Mouse (Mus musculus) cerebellum, adult (tissue): ENCODE measurements around the gene Myoz1.
A peak's percentile ranks its signal among the peaks of the same experiment; 100 is the strongest.
"Not testable (repeated sequence)": the region's sequence is repeated elsewhere in the genome, so short reads cannot be mapped to it uniquely, and the experiment has no call there.

Experiments used
- ATAC-seq: cut with Nextera tagmentation; 2 replicates; pipeline ENCODE4 v1.9.2; 2017; ENCODE audit warnings: mild to moderate bottlenecking, moderate library complexity, mixed read lengths; ENCODE audit not compliant: insufficient number of reproducible peaks, low FRiP score, low TSS enrichment

Myoz1 gene

GRCm38 (mm10) chr14:20656361-20656760 is at the start of gene Myoz1:
Gene Myoz1 (minus strand): TSS chr14:20656540.
- no peak for ATAC-seq

GRCm38 (mm10) chr14:20703461-20703860 is 47.1 kb upstream of the Myoz1 start:
- ATAC-seq, result not testable (repeated sequence)

GRCm38 (mm10) chr14:20702741-20703381 is 46.5 kb upstream of the Myoz1 start, which contains the start of gene Chchd1:
Gene Chchd1 (plus strand): TSS chr14:20703006.
- ATAC-seq, result peak; percentile 60

DNA sequence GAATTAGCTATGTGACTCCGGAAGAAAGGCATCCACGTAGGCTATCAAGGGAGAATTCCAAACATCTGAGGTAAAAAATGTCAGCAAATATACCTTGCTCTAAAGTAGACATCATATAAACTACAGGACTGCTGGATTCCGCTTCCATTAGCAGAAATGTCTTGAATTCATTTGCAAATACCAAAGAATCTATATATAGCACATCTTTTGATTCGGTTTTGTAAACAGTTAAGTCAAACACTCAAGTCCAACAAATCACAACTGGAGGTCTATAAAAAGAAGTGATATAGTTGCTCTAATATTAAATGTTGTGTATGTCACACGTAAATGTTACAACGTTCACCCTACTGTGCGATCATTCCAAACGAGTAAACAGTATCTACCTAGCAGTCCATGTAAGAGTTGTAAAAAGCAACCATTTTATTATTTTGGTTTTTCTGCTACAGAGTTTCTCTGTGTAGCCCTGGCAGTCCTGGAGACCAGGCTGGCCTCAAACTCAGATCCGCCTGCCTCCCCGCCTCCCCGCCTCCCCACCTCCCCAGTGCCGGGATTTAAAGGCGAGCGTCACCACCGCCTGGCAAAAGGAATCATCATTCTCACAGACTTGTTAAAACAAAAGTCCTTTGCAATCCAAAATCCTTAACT is 45.9 kb upstream of the Myoz1 start:
- no peak for ATAC-seq

DNA sequence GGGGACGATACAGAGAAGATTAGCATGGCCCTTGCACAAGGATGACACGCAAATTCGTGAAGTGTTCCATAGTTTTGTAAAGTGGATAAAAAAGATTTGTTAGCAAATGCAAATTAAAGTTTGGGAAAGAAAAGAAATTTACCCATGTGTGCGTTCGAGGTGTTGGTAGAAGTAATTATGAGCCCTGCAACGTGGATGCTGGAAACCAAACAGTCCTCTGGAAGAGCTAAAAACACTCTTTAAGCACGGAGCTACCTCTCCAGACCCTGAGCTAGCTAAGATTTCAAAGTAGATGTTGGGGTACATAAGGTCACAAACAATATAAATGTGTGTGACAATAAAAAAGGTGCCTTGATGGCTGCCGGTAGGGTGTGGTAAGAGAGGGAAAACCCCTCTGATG is 45.2 kb upstream of the Myoz1 start:
- ATAC-seq, result no peak

GRCm38 (mm10) chr14:20700362-20700761 is 44.0 kb upstream of the Myoz1 start:
- ATAC-seq, result no peak

DNA sequence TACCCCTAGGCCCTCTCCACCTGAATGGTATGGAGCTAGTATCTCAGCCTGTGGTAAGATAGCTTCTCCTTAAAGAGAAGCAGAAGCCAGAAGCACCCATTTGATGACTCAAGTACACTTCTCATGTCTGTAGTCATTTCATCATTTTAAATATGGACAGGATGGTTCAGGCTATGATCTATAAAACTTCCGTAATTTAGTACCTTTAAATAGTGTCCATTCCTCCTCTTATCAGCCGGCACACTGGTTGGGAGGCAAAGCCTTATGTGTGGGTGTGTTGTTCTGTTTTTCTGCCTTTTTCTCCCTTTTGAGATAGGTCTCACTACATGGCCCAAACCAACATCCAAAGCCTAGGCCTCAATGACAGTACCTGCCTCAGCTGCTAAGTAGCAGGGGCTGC is 42.2 kb upstream of the Myoz1 start:
- no peak for ATAC-seq

DNA sequence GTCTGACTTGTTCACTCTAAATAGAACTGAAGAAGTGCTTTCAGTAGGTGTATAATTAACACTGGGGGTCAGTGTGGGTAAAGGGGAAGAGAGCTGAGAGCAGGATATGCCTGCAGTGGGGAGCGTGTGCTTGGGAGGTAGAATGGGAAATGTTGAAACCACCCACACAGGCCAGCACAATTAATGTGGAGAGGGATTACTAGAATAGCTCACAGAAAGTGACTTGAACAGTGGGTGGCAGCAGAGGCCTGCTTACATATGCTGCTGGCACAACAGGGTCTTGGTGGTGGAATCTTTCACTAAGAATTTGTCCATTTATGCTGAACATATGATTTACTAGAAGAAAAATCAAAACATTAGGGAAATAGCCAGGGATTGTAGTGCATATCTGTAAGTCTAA is 40.6 kb upstream of the Myoz1 start:
- no peak for ATAC-seq

DNA sequence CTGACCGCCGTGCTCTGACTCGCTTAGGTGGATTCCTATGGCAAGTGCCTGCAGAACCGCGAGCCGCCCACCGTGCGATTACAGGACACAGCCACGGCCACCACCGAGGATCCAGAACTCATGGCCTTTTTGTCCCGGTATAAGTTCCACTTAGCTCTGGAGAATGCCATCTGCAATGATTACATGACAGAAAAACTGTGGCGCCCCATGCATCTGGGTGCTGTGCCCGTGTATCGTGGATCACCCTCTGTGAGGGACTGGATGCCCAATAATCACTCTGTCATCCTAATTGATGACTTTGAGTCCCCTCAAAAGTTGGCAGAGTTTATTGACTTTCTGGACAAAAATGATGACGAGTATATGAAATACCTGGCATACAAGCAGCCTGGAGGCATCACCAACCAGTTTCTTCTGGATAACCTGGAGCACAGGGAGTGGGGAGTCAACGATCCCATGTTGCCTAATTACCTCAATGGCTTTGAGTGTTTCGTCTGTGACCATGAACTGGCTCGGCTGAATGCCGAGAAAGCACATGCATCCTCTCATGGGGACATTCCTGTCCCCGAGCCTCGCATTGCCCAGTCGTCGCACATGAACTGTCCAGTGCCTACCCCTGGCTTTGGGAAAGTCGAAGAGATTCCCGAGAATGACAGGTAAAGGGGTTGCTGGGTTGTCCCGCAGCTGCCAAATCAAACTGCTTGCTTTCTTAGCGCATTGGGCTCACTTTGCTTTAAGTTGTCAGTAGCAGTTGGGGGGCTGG is 39.6 kb upstream of the Myoz1 start:
- ATAC-seq, result no peak

- peak; percentile 81 for ATAC-seq
These were observed 38.8 kb upstream of the Myoz1 start, which contains the start of gene Fut11 for GRCm38 (mm10) chr14:20694884-20695760. Gene Fut11 (plus strand): TSS chr14:20694968.

GRCm38 (mm10) chr14:20694185-20694883 is 38.0 kb upstream of the Myoz1 start:
- ATAC-seq, result peak; percentile 6; the same call in 1 of the 2 replicates

GRCm38 (mm10) chr14:20693589-20694101 is 37.3 kb upstream of the Myoz1 start:
- ATAC-seq, result no peak

DNA sequence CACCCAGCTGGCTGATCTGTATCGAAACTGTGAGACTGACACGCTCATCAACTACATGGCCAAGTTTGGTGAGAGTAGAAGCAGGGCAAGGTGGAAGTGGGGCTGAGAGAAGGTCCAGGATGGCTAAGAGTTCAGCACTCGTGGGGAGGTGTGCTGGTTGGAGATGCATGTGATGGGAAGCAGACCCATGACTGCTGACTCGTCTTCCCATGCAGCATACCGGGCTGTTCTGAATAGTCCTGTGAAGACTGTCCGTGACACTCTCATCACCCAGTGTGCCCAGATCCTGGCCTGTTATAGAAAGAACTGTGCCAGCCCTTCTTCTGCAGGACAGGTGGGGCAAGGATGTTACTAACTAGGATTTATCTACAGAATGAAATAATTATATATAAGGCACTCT is 35.4 kb upstream of the Myoz1 start:
- ATAC-seq, result no peak

DNA sequence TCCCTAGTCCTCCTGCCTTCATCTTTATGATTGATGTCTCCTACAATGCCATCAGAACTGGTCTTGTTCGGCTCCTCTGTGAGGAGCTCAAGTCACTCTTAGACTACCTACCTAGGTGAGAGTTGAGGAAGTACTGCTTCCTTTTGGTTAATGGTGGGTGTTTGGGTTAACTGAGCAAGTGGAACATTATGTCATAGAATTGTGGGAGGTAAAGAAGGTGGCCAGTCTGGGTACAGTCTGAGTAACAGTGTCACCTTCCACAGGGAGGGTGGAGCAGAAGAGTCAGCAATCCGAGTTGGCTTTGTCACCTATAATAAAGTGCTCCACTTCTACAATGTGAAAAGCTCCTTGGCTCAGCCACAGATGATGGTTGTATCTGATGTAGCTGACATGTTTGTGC is 32.7 kb upstream of the Myoz1 start:
- no peak for ATAC-seq

- ATAC-seq, result no peak
These were observed 30.2 kb upstream of the Myoz1 start for GRCm38 (mm10) chr14:20686576-20686975.

GRCm38 (mm10) chr14:20682498-20682897 is 26.2 kb upstream of the Myoz1 start:
- ATAC-seq, result no peak

- ATAC-seq, result no peak
These were observed 25.4 kb upstream of the Myoz1 start for GRCm38 (mm10) chr14:20681742-20682141.

DNA sequence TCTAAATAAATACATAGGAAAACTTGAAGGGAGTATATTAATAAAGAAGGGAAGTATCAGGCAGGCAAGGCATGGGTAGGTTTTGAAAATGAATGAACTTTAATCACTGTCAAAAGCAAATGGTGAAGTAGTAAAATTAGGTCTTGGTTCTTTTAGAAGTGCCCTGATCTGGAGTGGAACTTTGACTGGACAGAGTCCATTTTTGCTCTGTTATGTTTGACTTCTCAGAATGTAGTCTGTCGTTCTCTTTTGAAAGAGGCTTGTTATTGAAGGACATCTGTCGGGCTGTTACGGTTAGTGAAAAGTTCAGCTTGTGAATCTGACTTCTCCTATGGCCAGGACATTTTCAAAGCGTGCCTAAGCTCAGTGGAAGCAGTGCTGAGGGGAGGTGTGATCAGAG is 21.6 kb upstream of the Myoz1 start:
- ATAC-seq, result no peak

DNA sequence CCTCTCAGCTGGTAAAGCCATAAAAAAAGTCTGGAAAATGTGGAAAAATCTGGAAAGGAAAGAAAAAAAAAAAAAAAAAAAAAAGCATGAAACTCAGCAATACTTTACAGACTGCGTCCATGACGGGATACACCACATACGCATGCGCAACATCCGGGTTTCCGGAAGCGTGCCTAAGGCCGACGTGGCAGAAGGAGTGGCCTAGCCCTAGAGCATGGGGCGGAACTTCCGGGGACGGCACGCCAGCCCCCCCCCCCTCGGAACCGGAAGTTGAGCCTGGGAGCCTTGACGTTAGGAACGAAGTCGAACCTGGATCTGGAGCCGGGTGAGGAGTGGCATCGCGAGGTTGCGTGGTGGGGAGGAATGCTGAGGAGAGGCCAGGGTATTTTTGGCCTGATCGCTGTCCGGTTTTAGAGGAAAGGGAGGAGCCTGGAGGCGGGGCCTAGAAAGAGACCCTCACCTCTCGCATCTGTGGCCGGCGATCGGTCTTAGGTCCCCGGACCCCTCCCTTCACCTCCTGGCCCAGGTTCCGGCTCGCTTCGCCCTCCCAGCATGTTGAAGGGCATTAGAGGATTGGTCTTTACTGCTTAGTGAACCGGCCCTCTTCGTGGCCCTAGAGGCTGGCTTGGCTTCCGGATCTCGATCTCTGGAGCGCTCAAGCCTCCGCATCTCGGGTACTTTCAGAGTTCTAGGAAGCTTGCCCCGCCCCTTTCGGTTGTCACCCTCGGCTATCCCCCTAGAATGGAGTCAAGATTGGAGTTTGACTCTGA is 17.9 kb upstream of the Myoz1 start, which contains the start of gene Sec24c:
Gene Sec24c (plus strand): TSS at position 245 of the 770 bp plus-strand sequence.
- ATAC-seq, result peak; percentile 96
